Mouse (Mus musculus) heart, adult 10 weeks (tissue): ENCODE measurements around the gene Vmn1r16. TPM values are rescaled to one million over a fixed set of nuclear protein-coding genes. Genes with fewer than 3 reads are reported as not detected.

Experiments used
- polyA plus RNA-seq: library from polyadenylated mRNA; stranded (reverse); fragments of 350-450 nt; fragmentation: Illumina TruSeq; extraction: RNeasy Lipid Tissue Mini Kit (QIAGEN cat#74804); gene quantifications from one replicate; pipeline ENCODE4 v1.2.3, GENCODE M21; 2014; ENCODE audit warnings: low read depth, low replicate concordance

The Vmn1r16 gene
- not detected for polyA plus RNA-seq

GRCm38 (mm10) chr6:57329394-57329793, at the start of gene Vmn1r16:
TSS of gene Vmn1r16 (minus strand) at chr6:57329494.

GRCm38 (mm10) chr6:57363627-57364026, 34.3 kb upstream of the Vmn1r16 start, which contains the start of gene Vmn1r17:
TSS of gene Vmn1r17 (minus strand) at chr6:57363727.

Other genes starting within 250 kb of the Vmn1r16 start
- not detected for gene Vmn1r10, start 220.0 kb downstream of the Vmn1r16 start, polyA plus RNA-seq
- not detected for gene Vmn1r11, start 196.0 kb downstream of the Vmn1r16 start, polyA plus RNA-seq
- gene Vmn1r12, start 172.6 kb downstream of the Vmn1r16 start, polyA plus RNA-seq: not detected
- not detected for gene Vmn1r13, start 126.2 kb downstream of the Vmn1r16 start, polyA plus RNA-seq
- gene Vmn1r14, start 97.8 kb downstream of the Vmn1r16 start, polyA plus RNA-seq: not detected
- not detected for gene Vmn1r15, start 71.5 kb downstream of the Vmn1r16 start, polyA plus RNA-seq
- not detected for gene Vmn1r17, start 34.2 kb upstream of the Vmn1r16 start, polyA plus RNA-seq
- gene Vmn1r18, start 66.3 kb upstream of the Vmn1r16 start, polyA plus RNA-seq: not detected
- not detected for gene Vmn1r19, start 74.3 kb upstream of the Vmn1r16 start, polyA plus RNA-seq
- not detected for gene Vmn1r20, start 99.4 kb upstream of the Vmn1r16 start, polyA plus RNA-seq
- gene Ppm1k, start 206.0 kb upstream of the Vmn1r16 start, polyA plus RNA-seq: 72.4 TPM